Mouse (Mus musculus) heart, postnatal 0 days (tissue): ENCODE data around the gene 1600012H06Rik. TPM values are rescaled to one million over a fixed set of nuclear protein-coding genes. Genes with fewer than 3 reads are reported as not detected.
"Not testable (repeated sequence)": the region's sequence is repeated elsewhere in the genome, so short reads cannot be mapped to it uniquely, and the experiment has no call there.

Experiments
- ATAC-seq: fragments of 200-750 bp; cut with Nextera tagmentation; 2 replicates; pipeline ENCODE4 v1.8.0; 2017; ENCODE audit warnings: low read depth, moderate number of reproducible peaks, moderate library complexity; ENCODE audit not compliant: insufficient read depth
- DNase-seq: peaks from one replicate; pipeline ENCODE4 v3.0.0-alpha.2; 2016; ENCODE audit warnings: low spot score
- H3K27ac ChIP-seq: fragments of 300-500 bp; sonication (generic); 2 replicates; pipeline ENCODE4 v1.5.1; 2014; ENCODE audit warnings: low read depth, mild to moderate bottlenecking
- H3K27me3 ChIP-seq: fragments of 300-500 bp; sonication (generic); 2 replicates; pipeline ENCODE4 v1.6.1; 2014; ENCODE audit warnings: low read length, mixed read lengths; ENCODE audit not compliant: control insufficient read depth, insufficient read depth
- H3K36me3 ChIP-seq: fragments of 300-500 bp; sonication (generic); replicated peaks from 2 replicates; pipeline ENCODE4 v1.6.1; 2014; ENCODE audit warnings: low read length, mixed read lengths; ENCODE audit not compliant: control insufficient read depth, insufficient read depth
- H3K4me1 ChIP-seq: fragments of 300-500 bp; sonication (generic); 2 replicates; pipeline ENCODE4 v1.6.1; 2014; ENCODE audit warnings: antibody characterized with exemption; ENCODE audit not compliant: control insufficient read depth, insufficient read depth
- H3K4me2 ChIP-seq: fragments of 300-500 bp; sonication (generic); 2 replicates; pipeline ENCODE4 v1.6.1; 2014; ENCODE audit warnings: low read depth, mild to moderate bottlenecking, low read length, moderate library complexity
- H3K4me3 ChIP-seq: fragments of 300-500 bp; sonication (generic); 2 replicates; pipeline ENCODE4 v1.5.1; 2014; ENCODE audit warnings: low read depth, low read length
- H3K9ac ChIP-seq: fragments of 300-500 bp; sonication (generic); replicated peaks from 2 replicates; pipeline ENCODE4 v1.6.1; 2014; ENCODE audit warnings: low read depth, low read length, mixed read lengths
- H3K9me3 ChIP-seq: fragments of 300-500 bp; sonication (generic); replicated peaks from 2 replicates; pipeline ENCODE4 v1.6.1; 2016; ENCODE audit warnings: low read length; ENCODE audit not compliant: control insufficient read depth
- CTCF ChIP-seq: IDR thresholded peaks from 2 replicates; pipeline ENCODE4 v1.5.1; 2016; ENCODE audit warnings: antibody characterized with exemption, control low read depth, low read depth
- EP300 ChIP-seq: IDR thresholded peaks from 2 replicates; pipeline ENCODE4 v1.6.1; 2016; ENCODE audit warnings: antibody characterized with exemption, low read depth
- WGBS: fragments of 180-500 bp; shearing (Covaris S2); extraction: QIAGEN DNeasy Blood & Tissue Kit; methylation state at CpG from one replicate; pipeline ENCODE4 v1.1.7; 2014; 5-methylcytosine and 5-hydroxymethylcytosine counted together
- polyA plus RNA-seq: library from polyadenylated mRNA; unstranded; fragments of >200 nt; fragmentation: Nextera tagmentation; extraction: Ambion mirVana; gene quantifications from 2 replicates; pipeline ENCODE4 v1.2.1, GENCODE M21; 2015
- total RNA-seq: library from RNA; depleted of rRNA; stranded (reverse); fragments of >200 nt; gene quantifications from 2 replicates; pipeline ENCODE4 v1.2.3, GENCODE M21; 2014; ENCODE audit warnings: low replicate concordance; rRNA removed

The 1600012H06Rik gene
- total RNA-seq, result 15.7 and 20.1 TPM in 2 replicates
- polyA plus RNA-seq, result 23.4 and 24.3 TPM in 2 replicates

- Histone ChIP-seq H3K4me3 (peak within 1 kb of the TSS; percentile 85), H3K9ac (peak within 1 kb of the TSS; percentile 82), H3K4me2 (peak within 1 kb of the TSS; percentile 90), H3K27ac (peak within 1 kb of the TSS; percentile 70), H3K36me3 (peaks cover 13% of the 10 kb centered on the region), H3K9me3 (no peaks in the 10 kb centered on the region), H3K4me1 (peaks cover 7% of the 10 kb centered on the region), H3K27me3 (no peaks in the 10 kb centered on the region)
- DNase-seq (peak; percentile 96), ATAC-seq (peak; percentile 98)
- WGBS, result under 1% methylated on average over 54 of the region's 54 CpGs
- no peak for TF ChIP-seq CTCF
- TF ChIP-seq EP300, result peak; percentile 98
Measured at GRCm38 (mm10) chr17:14943009-14943728, at the start of gene 1600012H06Rik, which contains the start of gene Wdr27. Gene 1600012H06Rik, plus strand, starts transcription at chr17:14943184. Gene Wdr27, minus strand, starts transcription at chr17:14943158.

GRCm38 (mm10) chr17:14895058-14895457 lies 47.9 kb upstream of the 1600012H06Rik start:
- H3K9me3 ChIP-seq, H3K36me3 ChIP-seq, H3K4me1 ChIP-seq, H3K4me2 ChIP-seq, H3K4me3 ChIP-seq, H3K27ac ChIP-seq, H3K9ac ChIP-seq, H3K27me3 ChIP-seq, DNase-seq, ATAC-seq: not testable (repeated sequence)
- TF ChIP-seq CTCF, result 0 out of 2 replicates have a peak, but pooled peaks have one; percentile 1

GRCm38 (mm10) chr17:14898972-14899371 lies 44.0 kb upstream of the 1600012H06Rik start:
- no peak overlapping the region for H3K27ac ChIP-seq
- no peak for TF ChIP-seq CTCF
- no peak for TF ChIP-seq EP300

DNA sequence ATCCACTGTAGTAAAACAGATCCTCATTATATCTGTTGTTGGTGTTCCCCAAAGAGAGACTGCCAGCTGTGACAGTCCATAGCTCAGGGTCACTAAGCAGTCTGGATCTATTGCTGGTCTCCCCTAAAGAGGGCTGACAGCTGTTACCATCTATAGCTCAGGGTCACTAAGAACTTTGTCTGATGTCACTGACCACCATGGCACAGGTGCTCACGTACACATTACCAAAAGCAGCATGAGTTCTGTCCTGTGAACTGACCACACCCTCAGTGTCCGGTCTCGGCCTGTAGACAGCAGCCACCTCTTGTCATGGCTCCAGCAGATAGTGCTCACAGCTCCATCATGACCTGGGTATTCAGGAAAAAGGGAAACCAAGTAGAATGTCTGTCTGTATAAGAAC lies 39.8 kb upstream of the 1600012H06Rik start:
- no peaks in the 10 kb centered on the region for H3K36me3 ChIP-seq
- no peak for DNase-seq
- no peak overlapping the region for H3K4me2 ChIP-seq
- WGBS, result 59% methylated on average over 3 of the region's 3 CpGs
- H3K9ac ChIP-seq, result no peak overlapping the region
- no peak overlapping the region for H3K4me3 ChIP-seq
- no peaks in the 10 kb centered on the region for H3K9me3 ChIP-seq
- TF ChIP-seq EP300 (no peak), CTCF (no peak)
- H3K27ac ChIP-seq, result no peak overlapping the region
- H3K27me3 ChIP-seq, result 0 out of 2 replicates have a peak, but pooled peaks cover 6% of the 10 kb centered on the region
- no peak for ATAC-seq
- no peaks in the 10 kb centered on the region for H3K4me1 ChIP-seq

More at GRCm38 (mm10) chr17:14898972-14899371, 44.0 kb upstream of the 1600012H06Rik start:
- ATAC-seq (no peak), DNase-seq (no peak)
- Histone ChIP-seq H3K4me3 (no peak overlapping the region), H3K9me3 (no peaks in the 10 kb centered on the region), H3K9ac (no peak overlapping the region), H3K4me1 (no peaks in the 10 kb centered on the region), H3K36me3 (no peaks in the 10 kb centered on the region), H3K27me3 (no peaks in the 10 kb centered on the region), H3K4me2 (no peak overlapping the region)
- WGBS, result 62% methylated on average over 1 of the region's 1 CpGs

DNA sequence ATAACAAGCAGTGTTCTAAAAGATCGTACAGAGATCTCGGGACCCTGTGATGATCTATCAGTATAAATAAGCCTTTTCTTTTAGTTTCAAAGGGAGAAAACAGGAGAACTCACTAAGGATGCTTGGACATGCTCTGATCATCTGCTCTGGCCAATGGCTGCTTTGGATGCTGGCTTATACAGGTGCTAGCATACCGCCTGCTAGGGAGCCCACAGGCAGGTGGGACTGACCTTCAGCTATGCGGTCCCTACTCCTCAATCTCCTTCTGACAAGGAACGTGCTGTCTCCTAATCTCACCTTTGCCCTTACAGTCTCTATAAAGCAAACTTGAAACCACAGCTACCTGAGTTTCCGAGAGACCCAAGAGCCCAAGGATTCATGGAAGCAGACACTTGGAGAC lies 38.8 kb upstream of the 1600012H06Rik start:
- Histone ChIP-seq H3K4me3 (no peak overlapping the region), H3K36me3 (no peaks in the 10 kb centered on the region), H3K27ac (no peak overlapping the region), H3K27me3 (0 out of 2 replicates have a peak, but pooled peaks cover 6% of the 10 kb centered on the region), H3K4me2 (no peak overlapping the region), H3K9ac (no peak overlapping the region), H3K9me3 (no peaks in the 10 kb centered on the region), H3K4me1 (no peaks in the 10 kb centered on the region)
- no peak for TF ChIP-seq EP300
- no peak for TF ChIP-seq CTCF
- ATAC-seq (no peak), DNase-seq (no peak)
- WGBS, result 75% methylated on average over 6 of the region's 6 CpGs
